Mouse (Mus musculus): ENCODE results near the gene Dnajc22.

The Dnajc22 gene

GRCm38 (mm10) chr15:99087253-99088075 lies 5.5 kb upstream of the Dnajc22 start, which contains the start of gene C1ql4:
Gene C1ql4 (minus strand): TSS chr15:99087817.
- no peak for DNase-seq

- peak; percentile 97 for DNase-seq
Measured at GRCm38 (mm10) chr15:99088292-99088691, 4.7 kb upstream of the Dnajc22 start.

- peak; percentile 90 for DNase-seq
Measured at GRCm38 (mm10) chr15:99089069-99089468, 3.9 kb upstream of the Dnajc22 start.

- DNase-seq, result peak; percentile 97
Measured at GRCm38 (mm10) chr15:99093291-99094258, 605 bp downstream of the Dnajc22 start.

- no peak for DNase-seq
Measured at GRCm38 (mm10) chr15:99094631-99095270, 1.8 kb downstream of the Dnajc22 start.

- no peak for DNase-seq
Measured at GRCm38 (mm10) chr15:99095356-99095755, 2.4 kb downstream of the Dnajc22 start.

- no peak for DNase-seq
Measured at GRCm38 (mm10) chr15:99096061-99096793, 3.3 kb downstream of the Dnajc22 start.

GRCm38 (mm10) chr15:99096831-99097500 lies 4.0 kb downstream of the Dnajc22 start:
- DNase-seq, result peak; percentile 89

- peak; percentile 88 for DNase-seq
Measured at GRCm38 (mm10) chr15:99097840-99098492, 5.0 kb downstream of the Dnajc22 start.

- peak; percentile 86 for DNase-seq
Measured at GRCm38 (mm10) chr15:99098493-99098861, 5.5 kb downstream of the Dnajc22 start.

GRCm38 (mm10) chr15:99099139-99099556 lies 6.2 kb downstream of the Dnajc22 start:
- peak; percentile 89 for DNase-seq

- no peak for DNase-seq
Measured at GRCm38 (mm10) chr15:99099984-99100383, 7.0 kb downstream of the Dnajc22 start.

GRCm38 (mm10) chr15:99105238-99105637 lies 12.3 kb downstream of the Dnajc22 start:
- no peak for DNase-seq

GRCm38 (mm10) chr15:99107866-99108265 lies 14.9 kb downstream of the Dnajc22 start:
- no peak for DNase-seq

GRCm38 (mm10) chr15:99111139-99111538 lies 18.2 kb downstream of the Dnajc22 start:
- DNase-seq, result no peak

GRCm38 (mm10) chr15:99111809-99112208 lies 18.8 kb downstream of the Dnajc22 start:
- DNase-seq, result no peak

GRCm38 (mm10) chr15:99112843-99113395 lies 19.9 kb downstream of the Dnajc22 start:
- no peak for DNase-seq

- peak; percentile 83 for DNase-seq
Measured at GRCm38 (mm10) chr15:99113396-99113975, 20.5 kb downstream of the Dnajc22 start.

GRCm38 (mm10) chr15:99114312-99115064 lies 21.5 kb downstream of the Dnajc22 start:
- DNase-seq, result no peak

- DNase-seq, result no peak
Measured at GRCm38 (mm10) chr15:99115065-99115423, 22.1 kb downstream of the Dnajc22 start.

Data from heart, adult 11 months (tissue).